Mouse (Mus musculus): ENCODE measurements around the gene Lrfn3. TPM values are rescaled to one million over a fixed set of nuclear protein-coding genes. Genes with fewer than 3 reads are reported as not detected.

Lrfn3 gene
- total and polyA plus RNA-seq, 3 experiments: 0.08 TPM; not detected in 2

DNA sequence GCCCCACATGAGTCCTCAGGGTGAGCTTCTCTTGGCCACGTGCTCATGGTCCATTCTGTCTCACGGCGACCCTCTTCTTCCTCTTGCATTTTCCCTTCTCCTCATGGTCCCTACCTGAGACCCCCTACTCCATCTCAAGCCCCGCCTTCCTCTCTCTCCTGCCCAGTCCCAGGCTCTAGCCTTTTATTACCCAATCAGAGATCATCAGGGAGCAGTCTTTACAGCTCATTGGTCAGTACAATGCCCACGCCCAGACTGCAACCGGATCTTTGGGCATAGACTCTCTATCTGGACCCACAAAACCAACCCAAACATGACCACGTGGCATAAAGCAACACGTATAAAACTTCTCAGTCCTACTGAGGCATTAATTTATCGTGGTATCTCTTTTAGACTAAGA lies 21.5 kb upstream of the Lrfn3 start:
- no peak for DNase-seq (ENCODE audit: extremely low read depth)
- dilution Hi-C loops (cut with MboI; ENCODE audit: extremely low pct_ligation_motif_present, extremely low pct_unique_long_range_greater_than_20kb, low sequenced_read_pairs): no loop called here
- Histone ChIP-seq H3K79me2 (replicated peaks; ENCODE audit: control insufficient read depth, extremely low read depth, insufficient read depth, poor library complexity, severe bottlenecking) (no peaks in the 10 kb centered on the region), H3K36me3 (replicated peaks in 1 of 2; ENCODE audit: control insufficient read depth in 1 of 2, insufficient read depth in 1 of 2, low read length in 1 of 2) (no peaks in the 10 kb centered on the region), H3K27ac (ENCODE audit: insufficient read depth, low read depth) (no peak overlapping the region), H3K4me3 (replicated peaks in 1 of 3; ENCODE audit: low read depth in 2 of 3, low read length in 2 of 3, poor library complexity in 1 of 3) (no peak overlapping the region), H3K4me2 (ENCODE audit: insufficient read depth, low read depth, poor library complexity, severe bottlenecking) (no peak overlapping the region), H3K4me1 (ENCODE audit: control insufficient read depth in 1 of 2, insufficient read depth in 2 of 2) (no peaks in the 10 kb centered on the region), H3K9ac (ENCODE audit: insufficient read depth, low read depth) (no peak overlapping the region), H3K27me3 (replicated peaks) (peaks cover 18% of the 10 kb centered on the region), H3K9me3 (replicated peaks; ENCODE audit: low read length) (peaks cover 6% of the 10 kb centered on the region)
- TF ChIP-seq USF2 (conservative IDR thresholded peaks at IDR 0.05; ENCODE audit: low read depth, low read length) (no peak), ELF1 (IDR thresholded peaks at IDR 0.05; ENCODE audit: low read depth, low read length) (no peak), MAZ (IDR thresholded peaks at IDR 0.05; ENCODE audit: low read depth, low read length) (no peak), MEF2A (IDR thresholded peaks at IDR 0.05; ENCODE audit: borderline replicate concordance, low read depth, low read length) (no peak), NRF1 (IDR thresholded peaks at IDR 0.05; ENCODE audit: low read depth, low read length) (no peak)
- in situ Hi-C loops (cut with MboI; ENCODE audit: low pct_ligation_motif_present, low pct_unique_long_range_greater_than_20kb, low sequenced_read_pairs): no loop called here

DNA sequence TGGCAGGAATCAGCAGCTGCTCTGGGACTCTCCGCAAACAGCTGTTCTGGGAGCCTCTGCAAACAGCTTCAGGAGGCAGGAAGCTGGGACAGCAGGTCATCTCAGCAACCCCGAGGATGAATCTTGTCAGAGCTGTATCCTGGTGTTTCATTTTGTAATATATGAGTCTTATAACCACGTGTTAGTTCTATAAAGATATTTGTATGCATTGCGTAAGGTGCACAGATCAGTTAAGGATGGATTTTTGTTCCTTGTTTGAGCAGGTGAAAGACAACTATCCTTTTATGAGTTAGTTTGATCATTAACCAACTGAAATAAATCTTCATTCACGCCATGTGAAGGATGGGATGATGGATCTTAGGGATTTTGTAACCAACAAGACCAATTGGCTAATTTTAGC lies 17.5 kb upstream of the Lrfn3 start:
- Histone ChIP-seq H3K9me3 (replicated peaks; ENCODE audit: low read length) (peaks cover 8% of the 10 kb centered on the region), H3K36me3 (replicated peaks in 1 of 2; ENCODE audit: control insufficient read depth in 1 of 2, insufficient read depth in 1 of 2, low read length in 1 of 2) (no peaks in the 10 kb centered on the region), H3K27ac (ENCODE audit: insufficient read depth, low read depth) (no peak overlapping the region), H3K4me3 (replicated peaks in 1 of 3; ENCODE audit: low read depth in 2 of 3, low read length in 2 of 3, poor library complexity in 1 of 3) (no peak overlapping the region), H3K79me2 (replicated peaks; ENCODE audit: control insufficient read depth, extremely low read depth, insufficient read depth, poor library complexity, severe bottlenecking) (no peaks in the 10 kb centered on the region), H3K27me3 (replicated peaks) (peaks cover 32% of the 10 kb centered on the region), H3K4me2 (ENCODE audit: insufficient read depth, low read depth, poor library complexity, severe bottlenecking) (no peak overlapping the region), H3K4me1 (ENCODE audit: control insufficient read depth in 1 of 2, insufficient read depth in 2 of 2) (no peaks in the 10 kb centered on the region), H3K9ac (ENCODE audit: insufficient read depth, low read depth) (no peak overlapping the region)
- TF ChIP-seq IRF4 (IDR thresholded peaks at IDR 0.05; ENCODE audit: low read depth, low read length): no peak
- TF ChIP-seq USF1 (IDR thresholded peaks at IDR 0.05; ENCODE audit: low read depth, low read length): no peak
- TF ChIP-seq GABPA (IDR thresholded peaks at IDR 0.05; ENCODE audit: insufficient replicate concordance, low read depth, low read length): no peak
- no peak for TF ChIP-seq SMC3 (IDR thresholded peaks at IDR 0.05; ENCODE audit: low read depth, low read length)
- TF ChIP-seq USF2 (conservative IDR thresholded peaks at IDR 0.05; ENCODE audit: low read depth, low read length): no peak
- no peak for TF ChIP-seq POLR2AphosphoS2 (IDR thresholded peaks at IDR 0.05; ENCODE audit: low read depth, low read length)
- TF ChIP-seq CHD1 (IDR thresholded peaks at IDR 0.05; ENCODE audit: low read depth, low read length): no peak
- dilution Hi-C loops (cut with MboI; ENCODE audit: extremely low pct_ligation_motif_present, extremely low pct_unique_long_range_greater_than_20kb, low sequenced_read_pairs): no loop called here
- no peak for DNase-seq (ENCODE audit: extremely low read depth)
- in situ Hi-C loops (cut with MboI; ENCODE audit: low pct_ligation_motif_present, low pct_unique_long_range_greater_than_20kb, low sequenced_read_pairs): no loop called here

DNA sequence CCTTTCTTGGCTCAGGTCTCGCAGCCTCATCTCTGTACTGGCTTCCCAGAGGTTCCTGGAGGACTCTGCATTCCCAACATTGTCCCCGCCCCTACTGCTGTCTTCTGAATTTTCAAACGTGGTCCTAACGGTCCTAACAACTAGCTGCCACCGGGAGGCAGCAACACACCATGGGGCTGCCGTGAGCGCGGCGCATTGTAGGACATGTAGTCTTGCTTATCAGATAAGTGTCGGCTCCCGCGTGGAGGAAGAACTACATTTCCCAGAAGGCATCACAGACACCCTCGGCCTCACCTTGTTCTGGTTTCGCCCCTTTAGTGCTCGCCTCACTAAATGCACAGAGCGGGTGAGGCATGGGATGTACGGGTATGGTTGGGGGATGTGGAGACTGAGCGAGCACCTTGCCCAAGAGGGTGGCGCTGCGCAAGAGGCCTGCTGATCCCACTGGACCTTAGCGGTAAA lies 11.0 kb upstream of the Lrfn3 start:
- H3K4me2 ChIP-seq (ENCODE audit: insufficient read depth, low read depth, poor library complexity, severe bottlenecking): peak overlapping the region; percentile 55
- peak overlapping the region; percentile 34 to 50 (median 49) for H3K4me3 ChIP-seq (replicated peaks in 1 of 3; ENCODE audit: low read depth in 2 of 3, low read length in 2 of 3, poor library complexity in 1 of 3)
- in situ Hi-C loops (cut with MboI; ENCODE audit: low pct_ligation_motif_present, low pct_unique_long_range_greater_than_20kb, low sequenced_read_pairs) (no loop called here), dilution Hi-C loops (cut with MboI; ENCODE audit: extremely low pct_ligation_motif_present, extremely low pct_unique_long_range_greater_than_20kb, low sequenced_read_pairs) (no loop called here)
- DNase-seq (ENCODE audit: extremely low read depth): peak; percentile 96
- peaks cover 4% of the 10 kb centered on the region for H3K9me3 ChIP-seq (replicated peaks; ENCODE audit: low read length)
- H3K36me3 ChIP-seq (replicated peaks in 1 of 2; ENCODE audit: control insufficient read depth in 1 of 2, insufficient read depth in 1 of 2, low read length in 1 of 2): no peaks in the 10 kb centered on the region
- peak overlapping the region; percentile 24; the same call in 1 of the 2 replicates for H3K9ac ChIP-seq (ENCODE audit: insufficient read depth, low read depth)
- no peaks in the 10 kb centered on the region; a peak in 1 of 4 replicates for H3K4me1 ChIP-seq (ENCODE audit: control insufficient read depth in 1 of 2, insufficient read depth in 2 of 2)
- no peaks in the 10 kb centered on the region for H3K79me2 ChIP-seq (replicated peaks; ENCODE audit: control insufficient read depth, extremely low read depth, insufficient read depth, poor library complexity, severe bottlenecking)
- H3K27me3 ChIP-seq (replicated peaks): peaks cover 47% of the 10 kb centered on the region
- no peak overlapping the region for H3K27ac ChIP-seq (ENCODE audit: insufficient read depth, low read depth)
- TF ChIP-seq ZNF384 (IDR thresholded peaks at IDR 0.05; ENCODE audit: low read depth, low read length): no peak
- TF ChIP-seq USF1 (IDR thresholded peaks at IDR 0.05; ENCODE audit: low read depth, low read length): no peak
- no peak for TF ChIP-seq CHD2 (IDR thresholded peaks at IDR 0.05; ENCODE audit: low read length)
- TF ChIP-seq HCFC1 (IDR thresholded peaks at IDR 0.05; ENCODE audit: low read depth, low read length): peak; percentile 98
- no peak for TF ChIP-seq POLR2AphosphoS2 (IDR thresholded peaks at IDR 0.05; ENCODE audit: low read depth, low read length)
- peak; percentile 62 for TF ChIP-seq MEF2A (IDR thresholded peaks at IDR 0.05; ENCODE audit: borderline replicate concordance, low read depth, low read length)
- no peak for TF ChIP-seq MAFK (IDR thresholded peaks at IDR 0.05; ENCODE audit: insufficient replicate concordance, low read length)
- peak; percentile 83; the same call in 1 of the 2 replicates for TF ChIP-seq MYC (IDR thresholded peaks at IDR 0.05; ENCODE audit: low read depth, low read length)
- TF ChIP-seq JUND (conservative IDR thresholded peaks at IDR 0.05; ENCODE audit: low read depth, low read length): no peak
- no peak for TF ChIP-seq E2F4 (IDR thresholded peaks at IDR 0.05; ENCODE audit: insufficient replicate concordance, low read depth, low read length)
- TF ChIP-seq BHLHE40 (IDR thresholded peaks at IDR 0.05; ENCODE audit: low read depth, low read length): 0 out of 2 replicates have a peak, but pooled peaks have one; percentile 17
- 0 out of 2 replicates have a peak, but pooled peaks have one; percentile 42 for TF ChIP-seq ZMIZ1 (IDR thresholded peaks at IDR 0.05; ENCODE audit: low read depth, low read length)
- no peak for TF ChIP-seq ZKSCAN1 (IDR thresholded peaks at IDR 0.05; ENCODE audit: borderline replicate concordance, low read depth, low read length)
- TF ChIP-seq POLR2A (IDR thresholded peaks at IDR 0.05; ENCODE audit: low read depth, low read length): peak; percentile 72
- peak; percentile 97; the same call in 1 of the 2 replicates for TF ChIP-seq KAT2A (IDR thresholded peaks at IDR 0.05; ENCODE audit: insufficient replicate concordance, low read length)
- peak; percentile 59 for TF ChIP-seq NRF1 (IDR thresholded peaks at IDR 0.05; ENCODE audit: low read depth, low read length)
- peak; percentile 27 to 97; a peak in 2 of 4 replicates for TF ChIP-seq CTCF (conservative IDR thresholded peaks at IDR 0.05 in 1 of 2, IDR thresholded peaks at IDR 0.05 in 1 of 2; ENCODE audit: low read depth in 2 of 2, low read length in 2 of 2)
- peak; percentile 66 for TF ChIP-seq NELFE (IDR thresholded peaks at IDR 0.05; ENCODE audit: low read depth, low read length)
- TF ChIP-seq MAZ (IDR thresholded peaks at IDR 0.05; ENCODE audit: low read depth, low read length): no peak

Measured in CH12.LX (cell line).